Mouse (Mus musculus): ENCODE measurements at regions not wholly inside any gene's neighbourhood (a gene's known extent, or its start where the extent isn't known, plus 50 kb on each side); places are given as distances from the start of the nearest gene placed in this dataset.

GRCm38 (mm10) chr12:65644232-65644631 is 418.9 kb downstream of the Wdr20rt start:
- no peak for ATAC-seq
- H3K4me1 ChIP-seq (ENCODE audit: control insufficient read depth, insufficient read depth, low read length) = no peaks in the 10 kb centered on the region
- no peak overlapping the region for H3K4me3 ChIP-seq (ENCODE audit: low read length)
- no peak overlapping the region for H3K9ac ChIP-seq (ENCODE audit: low read depth, low read length)
- no peak overlapping the region for H3K4me2 ChIP-seq (ENCODE audit: low read depth, low read length)
- WGBS = 79% methylated on average over 1 of the region's 1 CpGs
- H3K27me3 ChIP-seq (replicated peaks; ENCODE audit: control insufficient read depth, insufficient read depth, low read length) = no peaks in the 10 kb centered on the region
- no peak overlapping the region for H3K27ac ChIP-seq (ENCODE audit: low read length)
- H3K36me3 ChIP-seq (ENCODE audit: control insufficient read depth, insufficient read depth, low read length) = no peaks in the 10 kb centered on the region
- no peaks in the 10 kb centered on the region for H3K9me3 ChIP-seq (ENCODE audit: control insufficient read depth, low read length)

DNA sequence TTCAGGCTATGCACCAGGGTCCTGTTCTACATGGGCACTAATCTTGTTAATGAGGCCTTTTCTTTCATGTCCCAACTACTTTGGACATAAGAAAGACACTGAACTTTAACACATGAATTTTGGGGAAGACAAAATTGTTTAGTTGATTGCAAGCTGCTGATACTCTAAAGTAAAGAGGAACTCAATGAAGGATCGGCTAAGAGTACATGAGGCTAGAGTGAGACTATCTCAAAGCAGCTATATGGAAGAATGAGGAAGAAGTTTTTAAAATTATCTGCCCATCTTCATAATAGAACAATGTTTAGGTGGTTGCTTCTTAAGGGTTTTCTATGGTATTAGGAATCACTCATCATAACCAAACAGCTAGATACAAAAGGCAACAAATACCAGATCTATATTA is 431.5 kb downstream of the Wdr20rt start:
- Histone ChIP-seq H3K27ac (ENCODE audit: low read length) (no peak overlapping the region), H3K27me3 (replicated peaks; ENCODE audit: control insufficient read depth, insufficient read depth, low read length) (no peaks in the 10 kb centered on the region), H3K4me1 (ENCODE audit: control insufficient read depth, insufficient read depth, low read length) (no peaks in the 10 kb centered on the region), H3K4me2 (ENCODE audit: low read depth, low read length) (no peak overlapping the region), H3K36me3 (ENCODE audit: control insufficient read depth, insufficient read depth, low read length) (no peaks in the 10 kb centered on the region), H3K9ac (ENCODE audit: low read depth, low read length) (no peak overlapping the region), H3K4me3 (ENCODE audit: low read length) (no peak overlapping the region), H3K9me3 (ENCODE audit: control insufficient read depth, low read length) (no peaks in the 10 kb centered on the region)
- WGBS = 93% methylated on average over 1 of the region's 1 CpGs
- no peak for ATAC-seq

DNA sequence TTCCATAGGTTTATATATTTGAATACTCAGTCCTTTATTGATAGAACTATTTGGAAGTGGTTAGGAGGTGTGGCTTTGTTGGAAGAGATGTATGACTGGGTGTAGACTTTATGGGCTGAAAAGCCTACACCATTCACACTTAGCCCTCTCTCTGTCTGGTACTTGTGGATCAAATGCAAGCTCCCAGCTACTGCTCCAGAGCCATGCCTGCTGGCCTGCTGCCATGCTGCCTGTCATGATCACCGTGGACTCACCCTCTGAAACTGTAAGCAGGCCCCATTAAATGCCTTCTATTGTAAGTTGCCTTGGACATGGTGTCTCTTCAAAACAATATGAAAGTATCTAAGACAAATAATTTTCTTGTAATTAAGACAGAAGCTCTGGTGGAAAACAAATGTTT is 446.4 kb downstream of the Wdr20rt start:
- no peak for ATAC-seq
- no peaks in the 10 kb centered on the region for H3K27me3 ChIP-seq (replicated peaks; ENCODE audit: control insufficient read depth, insufficient read depth, low read length)
- H3K9me3 ChIP-seq (ENCODE audit: control insufficient read depth, low read length) = no peaks in the 10 kb centered on the region
- H3K9ac ChIP-seq (ENCODE audit: low read depth, low read length) = no peak overlapping the region
- H3K4me3 ChIP-seq (ENCODE audit: low read length) = no peak overlapping the region
- no peaks in the 10 kb centered on the region for H3K4me1 ChIP-seq (ENCODE audit: control insufficient read depth, insufficient read depth, low read length)
- WGBS = 43% methylated on average over 1 of the region's 1 CpGs
- H3K4me2 ChIP-seq (ENCODE audit: low read depth, low read length) = no peak overlapping the region
- H3K27ac ChIP-seq (ENCODE audit: low read length) = no peak overlapping the region
- no peaks in the 10 kb centered on the region for H3K36me3 ChIP-seq (ENCODE audit: control insufficient read depth, insufficient read depth, low read length)

GRCm38 (mm10) chr12:65673193-65673592 is 447.9 kb downstream of the Wdr20rt start:
- H3K27me3 ChIP-seq (replicated peaks; ENCODE audit: control insufficient read depth, insufficient read depth, low read length) = no peaks in the 10 kb centered on the region
- H3K4me3 ChIP-seq (ENCODE audit: low read length) = no peak overlapping the region
- no peak overlapping the region for H3K4me2 ChIP-seq (ENCODE audit: low read depth, low read length)
- H3K36me3 ChIP-seq (ENCODE audit: control insufficient read depth, insufficient read depth, low read length) = no peaks in the 10 kb centered on the region
- no peak overlapping the region for H3K9ac ChIP-seq (ENCODE audit: low read depth, low read length)
- no peak for ATAC-seq
- H3K4me1 ChIP-seq (ENCODE audit: control insufficient read depth, insufficient read depth, low read length) = no peaks in the 10 kb centered on the region
- H3K27ac ChIP-seq (ENCODE audit: low read length) = no peak overlapping the region
- no peaks in the 10 kb centered on the region for H3K9me3 ChIP-seq (ENCODE audit: control insufficient read depth, low read length)
- WGBS = 65% methylated on average over 2 of the region's 2 CpGs

- no peak overlapping the region for H3K27ac ChIP-seq (ENCODE audit: low read length)
- no peak for ATAC-seq
- no peaks in the 10 kb centered on the region for H3K4me1 ChIP-seq (ENCODE audit: control insufficient read depth, insufficient read depth, low read length)
- 86% methylated on average over 1 of the region's 1 CpGs for WGBS
- no peaks in the 10 kb centered on the region for H3K36me3 ChIP-seq (ENCODE audit: control insufficient read depth, insufficient read depth, low read length)
- H3K9me3 ChIP-seq (ENCODE audit: control insufficient read depth, low read length) = no peaks in the 10 kb centered on the region
- H3K9ac ChIP-seq (ENCODE audit: low read depth, low read length) = no peak overlapping the region
- H3K4me2 ChIP-seq (ENCODE audit: low read depth, low read length) = no peak overlapping the region
- H3K4me3 ChIP-seq (ENCODE audit: low read length) = no peak overlapping the region
- no peaks in the 10 kb centered on the region for H3K27me3 ChIP-seq (replicated peaks; ENCODE audit: control insufficient read depth, insufficient read depth, low read length)
These were observed 449.8 kb downstream of the Wdr20rt start for GRCm38 (mm10) chr12:65674916-65675660.

- Histone ChIP-seq H3K4me2 (ENCODE audit: low read depth, low read length) (no peak overlapping the region), H3K9ac (ENCODE audit: low read depth, low read length) (no peak overlapping the region), H3K36me3 (ENCODE audit: control insufficient read depth, insufficient read depth, low read length) (no peaks in the 10 kb centered on the region), H3K4me3 (ENCODE audit: low read length) (no peak overlapping the region), H3K27me3 (replicated peaks; ENCODE audit: control insufficient read depth, insufficient read depth, low read length) (no peaks in the 10 kb centered on the region), H3K4me1 (ENCODE audit: control insufficient read depth, insufficient read depth, low read length) (no peaks in the 10 kb centered on the region), H3K27ac (ENCODE audit: low read length) (no peak overlapping the region), H3K9me3 (ENCODE audit: control insufficient read depth, low read length) (no peaks in the 10 kb centered on the region)
- WGBS = 56% methylated on average over 2 of the region's 2 CpGs
- no peak for ATAC-seq
These were observed 455.0 kb downstream of the Wdr20rt start for GRCm38 (mm10) chr12:65680335-65680734.

GRCm38 (mm10) chr12:65681826-65682225 is 456.5 kb downstream of the Wdr20rt start:
- no peaks in the 10 kb centered on the region for H3K4me1 ChIP-seq (ENCODE audit: control insufficient read depth, insufficient read depth, low read length)
- no peak overlapping the region for H3K4me2 ChIP-seq (ENCODE audit: low read depth, low read length)
- no peak overlapping the region for H3K27ac ChIP-seq (ENCODE audit: low read length)
- no peak overlapping the region for H3K9ac ChIP-seq (ENCODE audit: low read depth, low read length)
- no peaks in the 10 kb centered on the region for H3K36me3 ChIP-seq (ENCODE audit: control insufficient read depth, insufficient read depth, low read length)
- H3K4me3 ChIP-seq (ENCODE audit: low read length) = no peak overlapping the region
- no peak for ATAC-seq
- 88% methylated on average over 6 of the region's 6 CpGs for WGBS
- no peaks in the 10 kb centered on the region for H3K9me3 ChIP-seq (ENCODE audit: control insufficient read depth, low read length)
- H3K27me3 ChIP-seq (replicated peaks; ENCODE audit: control insufficient read depth, insufficient read depth, low read length) = no peaks in the 10 kb centered on the region

GRCm38 (mm10) chr12:65704985-65705384 is 479.7 kb downstream of the Wdr20rt start:
- WGBS = 38% methylated on average over 1 of the region's 1 CpGs
- H3K4me1 ChIP-seq (ENCODE audit: control insufficient read depth, insufficient read depth, low read length) = no peaks in the 10 kb centered on the region
- no peak overlapping the region for H3K9ac ChIP-seq (ENCODE audit: low read depth, low read length)
- no peak overlapping the region for H3K4me3 ChIP-seq (ENCODE audit: low read length)
- H3K9me3 ChIP-seq (ENCODE audit: control insufficient read depth, low read length) = no peaks in the 10 kb centered on the region
- no peak overlapping the region for H3K4me2 ChIP-seq (ENCODE audit: low read depth, low read length)
- H3K27ac ChIP-seq (ENCODE audit: low read length) = no peak overlapping the region
- no peaks in the 10 kb centered on the region for H3K36me3 ChIP-seq (ENCODE audit: control insufficient read depth, insufficient read depth, low read length)
- H3K27me3 ChIP-seq (replicated peaks; ENCODE audit: control insufficient read depth, insufficient read depth, low read length) = no peaks in the 10 kb centered on the region
- ATAC-seq = peak; percentile 70

DNA sequence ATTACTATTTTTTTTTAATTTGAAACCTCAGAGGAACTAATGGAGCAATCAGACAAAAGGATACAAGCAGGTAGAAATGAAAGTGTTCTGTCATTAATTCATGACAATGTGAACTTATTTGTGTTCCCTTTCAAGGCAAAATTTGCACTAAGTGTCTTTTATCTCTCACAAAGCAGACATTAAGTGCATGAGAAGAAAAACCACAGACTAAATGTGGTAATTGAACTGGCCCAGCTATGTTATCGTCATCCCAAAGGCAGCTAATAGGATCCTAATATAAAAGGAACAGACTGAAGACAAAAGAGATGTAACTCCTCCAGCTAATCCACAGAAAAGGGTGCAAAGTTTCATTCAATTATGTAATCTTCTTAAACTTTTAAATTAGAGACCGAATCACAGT is 487.0 kb downstream of the Wdr20rt start:
- Histone ChIP-seq H3K27ac (ENCODE audit: low read length) (no peak overlapping the region), H3K36me3 (ENCODE audit: control insufficient read depth, insufficient read depth, low read length) (no peaks in the 10 kb centered on the region), H3K27me3 (replicated peaks; ENCODE audit: control insufficient read depth, insufficient read depth, low read length) (no peaks in the 10 kb centered on the region), H3K9ac (ENCODE audit: low read depth, low read length) (no peak overlapping the region), H3K9me3 (ENCODE audit: control insufficient read depth, low read length) (no peaks in the 10 kb centered on the region), H3K4me3 (ENCODE audit: low read length) (no peak overlapping the region), H3K4me2 (ENCODE audit: low read depth, low read length) (no peak overlapping the region), H3K4me1 (ENCODE audit: control insufficient read depth, insufficient read depth, low read length) (no peaks in the 10 kb centered on the region)
- WGBS = 80% methylated on average over 2 of the region's 2 CpGs
- ATAC-seq = no peak
